Mouse (Mus musculus) cortical plate, adult 2 months (tissue): ENCODE results near the gene Wipf1. TPM values are rescaled to one million over a fixed set of nuclear protein-coding genes. Genes with fewer than 3 reads are reported as not detected.

Experiments
- H3K27ac ChIP-seq: fragments of 200-500 bp; 2 replicates; pipeline ENCODE4 v1.5.1; 2012; ENCODE audit warnings: low read length, control low read depth, inconsistent platforms; ENCODE audit not compliant: insufficient read depth
- H3K4me1 ChIP-seq: fragments of 200-500 bp; 2 replicates; pipeline ENCODE4 v1.6.1; 2011; ENCODE audit warnings: low read length; ENCODE audit not compliant: control insufficient read depth, insufficient read depth
- H3K4me3 ChIP-seq: fragments of 200-500 bp; 2 replicates; pipeline ENCODE4 v1.5.1; 2011; ENCODE audit warnings: mild to moderate bottlenecking, low read length, control low read depth; ENCODE audit not compliant: insufficient read depth
- CTCF ChIP-seq: fragments of 200-500 bp; IDR thresholded peaks from 2 replicates; pipeline ENCODE4 v1.5.1; 2011; ENCODE audit warnings: mild to moderate bottlenecking, control low read depth, low read length; ENCODE audit not compliant: insufficient read depth; ENCODE audit errors: extremely low read depth
- POLR2A ChIP-seq: fragments of 200-500 bp; IDR thresholded peaks from 2 replicates; pipeline ENCODE4 v1.6.1; 2011; ENCODE audit warnings: mild to moderate bottlenecking, low read length, control low read depth; ENCODE audit not compliant: insufficient read depth; ENCODE audit errors: extremely low read depth
- polyA plus RNA-seq: library from polyadenylated mRNA; depleted of rRNA; stranded (reverse); fragments of >200 nt; gene quantifications from 2 replicates; pipeline ENCODE4 v1.2.3, GENCODE M21; 2012; rRNA removed

Gene Wipf1
- polyA plus RNA-seq, 1 experiment = 7.4 TPM

DNA sequence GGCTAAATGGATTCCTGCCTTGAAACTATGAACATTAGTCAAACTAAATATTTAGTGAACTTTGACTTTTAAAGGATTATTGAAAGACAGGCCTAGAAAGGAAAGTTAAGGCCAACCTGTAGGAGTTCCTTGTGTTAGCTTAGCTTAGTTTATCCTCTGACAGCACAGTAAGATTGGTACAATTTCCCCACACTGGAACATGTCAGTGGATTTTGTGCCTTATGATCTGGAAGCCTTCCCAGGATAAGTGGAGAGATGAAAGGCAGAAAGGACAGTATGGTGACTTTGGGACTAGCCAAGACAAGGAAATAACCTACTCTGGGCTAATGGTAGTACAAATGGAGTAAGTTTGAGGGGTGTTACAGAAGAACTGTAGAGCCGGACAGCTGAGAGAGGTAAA is 141.7 kb downstream of the Wipf1 start:
- H3K4me1 ChIP-seq = peaks cover 2% of the 10 kb centered on the region; the same call in 1 of the 2 replicates
- TF ChIP-seq CTCF = no peak
- no peak overlapping the region for H3K27ac ChIP-seq
- H3K4me3 ChIP-seq = no peak overlapping the region

DNA sequence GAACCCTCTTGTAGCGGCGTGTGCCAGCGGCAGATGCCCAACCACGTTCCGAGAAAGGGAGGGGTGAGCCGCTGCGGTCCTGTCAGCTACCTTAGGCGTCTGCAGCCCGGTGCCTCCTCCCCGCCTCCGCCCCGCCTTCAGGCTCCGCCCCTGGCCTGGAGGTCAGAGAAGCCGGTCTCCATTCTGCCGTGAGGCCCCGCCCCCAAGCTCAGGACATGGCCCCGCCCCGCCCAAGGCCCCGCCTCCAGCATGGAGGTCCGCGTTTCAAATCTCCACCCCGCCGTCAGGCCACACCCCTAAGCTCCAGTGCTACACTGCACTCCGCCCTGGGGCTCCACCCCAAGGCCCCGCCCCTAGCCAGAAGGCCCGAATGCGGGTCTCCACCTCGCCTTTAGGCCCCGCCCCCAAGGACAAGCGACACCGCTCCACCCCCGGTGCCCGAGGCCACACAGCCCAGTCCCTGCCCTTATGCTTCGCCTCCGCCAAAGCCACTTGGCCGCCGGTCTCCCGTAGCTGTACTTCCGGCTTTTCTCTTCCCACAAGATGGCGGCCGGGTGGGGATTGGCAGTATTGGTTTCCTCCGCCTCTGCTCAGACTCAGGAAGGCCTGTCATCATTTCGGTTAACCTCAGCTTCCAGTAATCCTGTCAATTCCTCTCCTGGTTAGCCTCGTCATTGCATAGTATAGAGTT is 143.0 kb downstream of the Wipf1 start, which contains the start of gene Gpr155:
Gpr155 (minus strand) TSS at position 217 of the 691 bp plus-strand sequence.
- H3K27ac ChIP-seq = peak within 1 kb of the TSS; percentile 66; the same call in 1 of the 2 replicates

DNA sequence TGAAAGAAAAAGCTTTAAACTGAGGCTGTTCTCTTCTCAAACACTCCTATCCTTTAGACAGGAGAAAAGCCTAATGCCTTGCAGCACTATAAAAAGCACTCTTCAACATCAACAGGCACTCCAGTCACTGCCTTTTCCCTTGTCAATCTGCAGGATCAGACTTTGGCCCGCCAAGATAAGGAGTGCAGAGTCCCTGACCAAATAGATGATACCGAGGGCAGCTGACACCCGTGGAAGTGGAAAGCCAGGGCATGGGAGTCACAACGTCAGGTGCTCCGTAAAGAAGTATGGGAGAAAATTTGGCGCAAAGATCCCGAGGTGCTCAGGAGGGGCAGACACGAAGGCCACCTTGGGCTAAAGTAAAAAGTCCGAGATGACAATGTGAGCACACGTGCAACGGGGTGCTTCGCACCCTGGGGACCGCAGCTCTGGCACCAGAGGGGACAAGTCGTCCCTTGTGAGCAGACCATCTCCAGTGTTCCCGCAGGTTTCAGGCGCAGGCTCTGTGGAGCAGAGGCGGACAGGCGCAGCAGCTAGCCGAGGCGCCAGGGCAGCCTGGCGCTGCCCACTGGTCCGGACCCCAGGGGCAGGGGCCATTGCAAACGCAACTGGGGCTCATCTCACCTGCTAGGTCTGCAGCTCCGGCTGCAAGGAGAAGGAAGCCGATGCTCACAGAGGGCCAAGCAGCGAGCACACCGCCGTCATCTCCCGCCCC is 143.7 kb downstream of the Wipf1 start:
- H3K4me3 ChIP-seq = peak overlapping the region; percentile 83
- no peak for TF ChIP-seq CTCF
- no peak for TF ChIP-seq POLR2A
- H3K27ac ChIP-seq = no peak overlapping the region; the same call in 1 of the 2 replicates
- peaks cover 2% of the 10 kb centered on the region; the same call in 1 of the 2 replicates for H3K4me1 ChIP-seq

More for the DNA sequence above, 143.0 kb downstream of the Wipf1 start, which contains the start of gene Gpr155:
- no peak for TF ChIP-seq CTCF
- peak; percentile 62; the same call in 1 of the 2 replicates for TF ChIP-seq POLR2A
- Histone ChIP-seq H3K4me3 (peak within 1 kb of the TSS; percentile 83), H3K4me1 (peaks cover 2% of the 10 kb centered on the region; the same call in 1 of the 2 replicates)

DNA sequence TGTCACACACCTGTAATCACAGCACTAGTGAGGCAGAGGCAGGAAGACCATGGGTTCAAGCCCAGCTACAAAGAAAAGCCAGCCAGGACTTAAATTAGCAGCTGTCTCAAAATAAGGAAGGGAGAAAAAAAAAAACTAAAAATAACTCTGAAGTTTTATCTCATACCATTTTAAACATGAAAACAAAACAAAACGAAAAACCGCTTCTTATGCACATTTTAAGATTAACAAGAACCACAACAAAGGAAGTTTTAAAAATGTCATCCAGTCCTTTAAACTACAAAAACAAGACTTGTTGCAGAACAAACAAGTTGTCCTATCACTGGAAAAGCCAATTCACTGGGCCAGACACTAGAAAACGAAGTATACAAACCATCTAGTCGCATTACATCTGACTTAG is 144.4 kb downstream of the Wipf1 start:
- peak overlapping the region; percentile 83 for H3K4me3 ChIP-seq
- H3K4me1 ChIP-seq = peaks cover 2% of the 10 kb centered on the region; the same call in 1 of the 2 replicates
- no peak overlapping the region for H3K27ac ChIP-seq
- no peak for TF ChIP-seq POLR2A

DNA sequence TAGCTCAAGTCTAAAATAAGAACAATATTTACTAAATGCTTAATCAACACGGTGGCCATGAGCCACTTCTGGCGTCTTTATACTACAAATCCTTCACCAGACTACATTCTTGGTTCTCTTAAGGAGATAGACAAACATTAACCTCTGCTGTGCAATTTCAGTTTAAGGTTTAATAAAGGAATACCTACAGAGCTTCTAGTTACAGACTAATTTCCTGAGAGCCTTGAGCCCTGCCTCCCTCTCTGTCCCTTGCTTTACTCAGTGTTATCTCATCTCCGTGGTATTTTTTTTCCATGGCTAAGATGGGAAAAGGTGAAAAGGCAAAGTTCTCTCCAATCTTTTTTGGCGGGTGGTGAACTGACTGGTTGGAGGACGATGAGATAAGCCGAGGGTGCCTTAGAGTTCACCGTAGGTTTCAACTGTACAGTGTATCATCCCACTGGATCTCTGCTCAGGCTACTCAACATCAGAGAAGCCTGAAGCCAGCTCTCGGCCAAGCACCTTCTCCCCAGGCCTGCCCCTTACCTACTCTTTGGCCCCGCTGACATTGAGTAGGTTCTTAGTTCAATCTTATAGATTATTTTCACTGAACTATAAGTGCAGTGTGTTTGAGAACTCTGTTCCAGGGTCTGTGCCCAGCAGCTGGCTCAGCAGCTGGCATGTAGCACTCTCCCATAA is 149.1 kb downstream of the Wipf1 start:
- no peak overlapping the region for H3K27ac ChIP-seq
- H3K4me1 ChIP-seq = peaks cover 2% of the 10 kb centered on the region; the same call in 1 of the 2 replicates
- no peak overlapping the region for H3K4me3 ChIP-seq
- TF ChIP-seq POLR2A (no peak), CTCF (no peak)

DNA sequence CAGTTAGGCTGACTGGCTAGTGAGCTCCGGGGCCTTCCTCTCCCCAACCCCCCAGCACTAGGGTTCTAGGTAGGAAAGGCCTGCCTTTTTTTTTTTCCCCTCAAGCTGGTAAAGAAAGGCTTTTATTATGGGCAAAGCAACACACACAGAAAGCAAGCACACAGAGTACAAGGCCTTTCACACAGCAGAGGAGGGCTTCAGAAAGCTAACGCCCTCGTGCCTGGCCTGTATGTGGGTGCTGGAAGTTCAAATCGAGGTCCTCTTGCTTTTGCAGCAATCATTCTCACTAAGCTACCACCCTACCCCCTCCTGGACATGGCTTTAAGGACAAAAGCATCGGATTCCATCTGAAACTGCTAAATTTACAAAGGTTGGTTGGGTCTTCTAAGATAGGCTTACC is 149.9 kb downstream of the Wipf1 start:
- TF ChIP-seq POLR2A = no peak
- no peak for TF ChIP-seq CTCF
- no peak overlapping the region for H3K27ac ChIP-seq
- H3K4me1 ChIP-seq = peaks cover 2% of the 10 kb centered on the region; the same call in 1 of the 2 replicates
- no peak overlapping the region for H3K4me3 ChIP-seq

Other genes with a start within 250 kb of the Wipf1 start
- gene Scrn3, start 217.1 kb downstream of the Wipf1 start, polyA plus RNA-seq = 22.8 and 24.8 TPM in 2 replicates
- 26.7 and 29.2 TPM in 2 replicates for gene Cir1, start 217.0 kb downstream of the Wipf1 start, polyA plus RNA-seq
- 25.9 and 26.6 TPM in 2 replicates for gene Gpr155, start 143.2 kb downstream of the Wipf1 start, polyA plus RNA-seq
- gene Chrna1, start 50.6 kb upstream of the Wipf1 start, polyA plus RNA-seq = 0.13 and 0.23 TPM in 2 replicates
- 1,631 and 1,734 TPM in 2 replicates for gene Chn1, start 245.6 kb upstream of the Wipf1 start, polyA plus RNA-seq